Mouse (Mus musculus): ENCODE data around the gene Ctnnd2.

Ctnnd2 gene

DNA sequence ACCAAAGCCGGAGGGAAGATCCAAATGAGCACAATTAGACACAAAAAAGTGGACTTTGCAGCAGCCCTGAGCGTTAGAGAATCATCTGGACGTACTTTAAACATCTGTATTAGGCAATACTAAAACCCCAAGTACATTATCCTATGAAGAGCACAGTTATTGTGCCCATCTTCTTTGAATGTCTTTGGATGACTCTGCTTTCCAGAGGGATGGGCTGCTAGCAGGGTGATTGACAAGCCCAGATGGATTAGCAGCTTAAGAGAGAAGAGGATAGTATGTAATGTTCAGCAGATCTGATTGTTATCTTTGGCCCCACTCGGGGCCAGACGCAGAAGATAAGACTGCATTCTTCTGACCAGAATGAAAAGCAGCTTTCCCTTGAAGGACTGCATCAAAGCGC lies 214.9 kb downstream of the Ctnnd2 start:
- WGBS: 76% methylated on average over 6 of the region's 6 CpGs

GRCm38 (mm10) chr15:30401111-30401510 lies 228.7 kb downstream of the Ctnnd2 start:
- WGBS: 44% methylated on average over 4 of the region's 4 CpGs

DNA sequence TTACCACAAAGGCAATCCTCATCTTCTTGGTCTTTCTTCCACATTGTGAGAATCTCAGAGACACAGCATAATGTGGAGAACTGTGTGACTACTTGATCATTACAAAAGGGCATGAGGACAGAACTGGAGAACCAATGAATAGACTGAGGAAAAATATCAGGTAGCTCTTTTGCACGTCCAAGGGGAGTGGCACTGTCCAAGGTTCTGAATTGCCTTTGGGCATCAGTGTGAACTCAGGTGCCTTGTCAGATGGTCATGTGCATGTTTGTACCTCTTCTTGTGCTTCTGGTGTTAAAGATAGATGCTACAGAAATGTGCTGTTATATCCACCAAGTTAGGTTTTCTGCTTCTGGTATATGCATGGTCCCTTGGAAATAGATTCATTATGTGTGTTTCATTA lies 233.9 kb downstream of the Ctnnd2 start:
- 35% methylated on average over 1 of the region's 1 CpGs for WGBS

- 83% methylated on average over 5 of the region's 5 CpGs for WGBS
These were observed 250.8 kb downstream of the Ctnnd2 start for GRCm38 (mm10) chr15:30423146-30423545.

- 32% methylated on average over 9 of the region's 9 CpGs for WGBS
These were observed 251.9 kb downstream of the Ctnnd2 start for GRCm38 (mm10) chr15:30424290-30424689.

DNA sequence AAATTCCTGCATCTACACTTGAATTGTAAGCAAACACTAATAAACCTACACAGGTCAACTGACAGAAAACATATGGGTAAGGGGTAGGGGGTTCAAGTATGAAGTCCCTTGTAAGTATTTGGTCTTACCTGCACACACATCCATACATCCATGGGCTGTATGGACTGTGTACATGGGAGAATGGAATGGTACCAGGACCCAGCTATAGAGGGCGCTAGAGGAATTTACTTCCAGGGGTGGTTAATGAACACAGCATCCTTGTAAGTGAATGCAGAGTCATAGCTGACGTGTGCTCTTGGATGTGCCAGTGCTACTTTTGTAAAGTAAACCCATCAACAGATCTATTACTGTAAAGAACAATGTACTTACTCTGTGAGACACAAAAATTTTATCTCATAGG lies 254.9 kb downstream of the Ctnnd2 start:
- WGBS: 9% methylated on average over 2 of the region's 2 CpGs

GRCm38 (mm10) chr15:30439045-30439444 lies 266.7 kb downstream of the Ctnnd2 start:
- 59% methylated on average over 5 of the region's 5 CpGs for WGBS

- WGBS: 41% methylated on average over 7 of the region's 7 CpGs
These were observed 278.4 kb downstream of the Ctnnd2 start for GRCm38 (mm10) chr15:30450765-30451164.

DNA sequence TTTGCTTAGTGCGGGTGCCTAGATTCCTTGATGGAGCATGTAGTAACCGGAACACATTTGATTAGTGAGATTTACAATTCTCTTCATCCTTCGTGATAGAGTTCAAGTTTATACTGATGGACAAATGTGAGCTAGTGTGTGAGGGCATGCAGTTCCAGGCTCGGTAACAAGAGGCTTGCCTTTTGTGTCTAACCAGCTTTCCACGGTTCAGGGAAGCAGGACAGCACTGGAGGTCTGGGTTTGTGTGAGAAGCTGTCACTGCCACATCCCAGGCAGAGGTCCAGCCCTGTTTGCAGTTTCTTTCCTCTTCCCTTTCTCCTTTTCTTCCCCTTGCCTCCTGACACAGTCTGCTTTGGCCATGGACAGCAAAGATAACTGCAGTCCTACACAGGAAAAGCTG lies 279.5 kb downstream of the Ctnnd2 start:
- WGBS: 55% methylated on average over 5 of the region's 5 CpGs

DNA sequence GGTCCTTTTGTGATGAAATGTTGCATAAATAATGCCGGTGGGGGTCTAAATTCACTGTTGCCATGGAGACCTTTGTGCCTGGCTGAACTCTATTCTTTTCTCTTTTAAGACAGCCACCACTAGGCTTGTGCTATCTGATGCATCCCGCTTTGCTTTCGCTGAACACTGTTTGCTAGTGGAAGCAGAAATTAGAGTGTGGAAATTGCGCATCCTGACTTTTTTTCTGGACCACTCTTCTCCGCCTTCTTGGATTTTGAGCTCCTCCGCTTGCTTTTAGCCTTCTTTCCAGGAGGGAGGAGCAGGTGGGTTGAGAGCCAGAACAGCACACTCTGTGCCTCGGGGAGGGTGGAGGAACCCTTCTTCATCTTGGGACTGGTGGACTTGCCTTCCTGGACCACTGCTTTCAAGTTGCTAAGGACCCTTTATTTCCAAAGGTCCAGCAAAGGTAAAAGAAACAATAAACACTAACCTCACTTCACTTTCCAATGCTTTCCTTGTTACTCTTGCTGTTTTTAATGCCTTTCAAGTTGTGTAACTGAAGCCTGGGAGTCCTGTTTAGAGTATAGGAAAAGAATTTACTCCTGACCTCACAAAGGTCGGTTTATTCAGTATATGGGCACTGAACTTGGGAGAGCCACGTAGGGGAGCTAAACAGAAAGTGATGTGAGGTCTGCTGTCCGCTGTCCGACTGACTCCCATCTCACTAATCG lies 285.3 kb downstream of the Ctnnd2 start:
- 28% methylated on average over 12 of the region's 12 CpGs for WGBS

GRCm38 (mm10) chr15:30458671-30459070 lies 286.3 kb downstream of the Ctnnd2 start:
- WGBS: 45% methylated on average over 5 of the region's 5 CpGs

- WGBS: 46% methylated on average over 9 of the region's 9 CpGs
These were observed 288.1 kb downstream of the Ctnnd2 start for GRCm38 (mm10) chr15:30460341-30461125.

GRCm38 (mm10) chr15:30462804-30463423 lies 290.5 kb downstream of the Ctnnd2 start:
- WGBS: 81% methylated on average over 2 of the region's 2 CpGs

GRCm38 (mm10) chr15:30463471-30464047 lies 291.2 kb downstream of the Ctnnd2 start:
- WGBS: 87% methylated on average over 5 of the region's 5 CpGs

DNA sequence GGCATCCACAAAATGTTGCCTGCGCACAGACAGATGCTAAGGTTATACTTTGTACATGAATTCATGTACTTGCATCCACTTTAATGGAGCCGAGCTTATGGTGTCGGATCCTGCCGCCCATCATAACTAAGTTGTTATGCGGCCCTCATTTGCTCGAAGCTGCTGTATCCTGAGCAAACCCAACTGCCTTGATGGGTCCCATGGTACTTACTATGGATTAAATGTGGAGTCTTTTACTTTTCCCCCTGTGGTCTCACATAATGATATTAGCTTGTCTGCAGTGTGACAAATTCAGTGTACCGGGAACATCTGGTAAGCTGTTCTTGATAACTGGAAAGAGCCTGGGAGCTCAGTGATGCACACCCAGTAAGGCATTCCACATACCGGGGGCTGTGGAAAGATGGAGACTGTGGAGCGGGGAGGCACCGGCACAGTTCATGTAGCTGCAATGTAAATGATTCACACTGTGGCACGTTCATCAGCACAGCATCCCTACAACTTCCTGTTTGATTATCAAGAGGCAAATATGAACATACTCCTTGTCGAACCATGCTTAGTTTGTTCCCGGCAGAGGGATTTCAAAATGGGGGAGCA lies 294.7 kb downstream of the Ctnnd2 start:
- 72% methylated on average over 13 of the region's 13 CpGs for WGBS

DNA sequence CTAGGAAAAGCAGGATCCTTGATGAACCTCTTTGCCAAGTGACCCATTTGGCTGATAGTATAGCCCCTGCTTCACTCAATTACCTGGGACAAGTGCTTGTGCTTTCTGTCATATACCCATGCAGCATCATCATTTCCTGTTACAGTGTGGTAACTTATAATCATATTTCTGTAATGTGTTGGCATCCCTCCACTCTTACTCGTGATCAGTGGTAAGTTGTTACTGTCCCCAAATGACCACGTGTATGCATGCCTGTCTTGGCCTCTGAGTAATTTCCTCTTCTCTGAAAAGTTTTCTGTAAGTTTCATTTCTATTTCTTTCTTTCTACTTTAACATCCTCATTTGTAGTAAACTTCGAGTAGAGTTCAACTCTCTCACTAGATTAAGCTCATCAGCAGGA lies 296.4 kb downstream of the Ctnnd2 start:
- 56% methylated on average over 3 of the region's 3 CpGs for WGBS

- 47% methylated on average over 6 of the region's 6 CpGs for WGBS
These were observed 299.0 kb downstream of the Ctnnd2 start for GRCm38 (mm10) chr15:30471280-30471966.

DNA sequence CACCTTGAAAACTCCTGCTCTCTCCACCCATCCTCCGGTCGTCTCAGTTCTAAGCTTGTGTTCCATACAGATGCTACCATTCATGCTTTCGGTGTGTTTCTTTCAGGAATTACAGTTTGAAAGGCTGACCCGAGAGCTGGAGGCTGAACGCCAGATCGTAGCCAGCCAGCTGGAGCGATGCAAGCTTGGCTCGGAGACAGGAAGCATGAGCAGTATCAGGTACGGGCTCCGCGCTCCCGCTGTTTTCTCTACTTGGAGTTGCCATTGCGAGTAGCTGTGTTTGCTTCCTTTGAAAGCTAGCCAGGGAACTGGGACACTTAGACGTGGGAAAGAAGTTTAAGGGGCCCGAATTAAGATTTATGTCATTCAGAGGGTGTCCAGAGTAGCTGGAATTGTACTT lies 308.3 kb downstream of the Ctnnd2 start:
- WGBS: 32% methylated on average over 15 of the region's 15 CpGs

GRCm38 (mm10) chr15:30506476-30506875 lies 334.1 kb downstream of the Ctnnd2 start:
- WGBS: 32% methylated on average over 5 of the region's 5 CpGs

GRCm38 (mm10) chr15:30512467-30512866 lies 340.1 kb downstream of the Ctnnd2 start:
- WGBS: 47% methylated on average over 3 of the region's 3 CpGs

- 46% methylated on average over 4 of the region's 4 CpGs for WGBS
These were observed 343.0 kb downstream of the Ctnnd2 start for GRCm38 (mm10) chr15:30515425-30515824.

Measured in cerebral cortex, adult 2 months (tissue).